Mouse (Mus musculus): ENCODE measurements around the gene Dzip1.

The Dzip1 gene

GRCm38 (mm10) chr14:118924673-118925615 is at the start of gene Dzip1:
TSS of gene Dzip1 (minus strand) at chr14:118925460.
- peak; percentile 33 for DNase-seq (ENCODE audit: low spot score)

DNA sequence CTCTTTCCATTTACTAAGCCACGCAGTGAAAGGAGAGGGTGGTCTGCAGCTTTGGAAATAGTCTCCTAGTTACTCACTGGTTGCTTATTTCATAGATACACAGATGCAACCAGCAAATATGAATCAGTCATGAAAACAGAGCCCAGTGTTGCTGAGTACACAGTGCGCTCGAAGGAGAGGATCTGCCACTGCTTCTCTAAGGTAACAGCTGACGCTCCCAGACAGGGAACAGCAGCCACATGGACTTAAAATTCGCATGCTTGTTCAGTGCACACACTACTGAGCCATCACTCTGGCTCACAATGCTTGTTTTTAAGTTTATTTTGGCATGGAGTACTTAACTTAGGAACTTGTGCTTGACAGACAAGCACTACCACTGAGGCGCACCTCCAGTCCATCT is 47.0 kb upstream of the Dzip1 start:
- no peak for DNase-seq (ENCODE audit: low spot score)

- DNase-seq (ENCODE audit: low spot score): no peak
Measured at GRCm38 (mm10) chr14:118967646-118968045, 42.4 kb upstream of the Dzip1 start.

DNA sequence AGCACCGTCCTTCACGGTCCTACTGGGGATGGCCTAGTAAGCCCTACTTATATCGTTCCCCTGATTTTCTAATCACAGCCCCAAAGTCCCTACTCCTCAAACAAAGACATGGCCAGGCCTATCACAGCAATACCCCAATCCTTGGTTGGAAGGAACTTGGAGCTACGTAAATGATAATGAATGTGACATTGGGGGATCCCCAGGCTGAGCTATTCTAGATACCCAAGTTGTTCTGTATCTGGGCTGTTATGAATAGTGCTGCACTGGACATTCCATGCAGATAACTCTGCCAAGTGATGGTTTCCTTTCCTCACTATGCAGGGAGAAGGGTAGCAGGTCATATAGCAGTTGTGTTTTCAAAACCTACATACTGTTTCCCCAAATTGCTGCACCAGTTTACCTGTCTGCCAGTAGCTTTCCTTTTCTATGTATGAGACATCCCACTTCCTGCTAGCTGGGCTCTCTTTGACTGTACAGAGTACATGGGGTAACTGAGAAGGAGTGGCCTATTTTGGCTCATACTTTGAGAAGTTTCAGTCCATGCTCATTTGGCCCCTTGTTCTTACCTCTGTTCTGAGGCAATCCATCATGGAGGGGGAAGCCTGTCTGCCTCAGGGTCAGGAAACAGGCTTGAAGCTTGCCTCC is 40.2 kb upstream of the Dzip1 start:
- no peak for DNase-seq (ENCODE audit: low spot score)

GRCm38 (mm10) chr14:118958010-118958409 is 32.8 kb upstream of the Dzip1 start:
- no peak for DNase-seq (ENCODE audit: low spot score)

- DNase-seq (ENCODE audit: low spot score): no peak
Measured at GRCm38 (mm10) chr14:118951912-118952583, 26.8 kb upstream of the Dzip1 start.

GRCm38 (mm10) chr14:118948841-118949240 is 23.6 kb upstream of the Dzip1 start:
- DNase-seq (ENCODE audit: low spot score): no peak

DNA sequence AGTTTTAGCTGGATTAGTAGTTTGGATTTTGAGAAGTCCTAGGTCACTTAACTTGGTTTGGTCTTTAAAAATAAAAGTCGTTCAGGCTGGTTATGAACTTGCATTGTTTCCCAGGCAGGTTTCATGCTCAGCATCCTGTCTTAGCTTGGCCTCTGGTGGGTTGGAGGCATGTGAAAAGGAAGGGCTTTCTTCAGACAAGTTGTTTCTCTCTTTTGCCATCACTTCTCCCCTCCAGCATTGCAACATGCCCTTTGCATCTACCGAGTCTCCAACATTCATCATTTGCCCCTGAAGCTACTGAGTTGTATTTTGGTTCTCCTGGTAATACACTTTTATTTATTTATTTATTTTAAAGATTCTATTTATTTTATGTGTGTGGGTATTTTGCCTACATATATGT is 19.4 kb upstream of the Dzip1 start:
- DNase-seq (ENCODE audit: low spot score): no peak

GRCm38 (mm10) chr14:118942076-118942475 is 16.8 kb upstream of the Dzip1 start:
- no peak for DNase-seq (ENCODE audit: low spot score)

- no peak for DNase-seq (ENCODE audit: low spot score)
Measured at GRCm38 (mm10) chr14:118940796-118941495, 15.7 kb upstream of the Dzip1 start.

DNA sequence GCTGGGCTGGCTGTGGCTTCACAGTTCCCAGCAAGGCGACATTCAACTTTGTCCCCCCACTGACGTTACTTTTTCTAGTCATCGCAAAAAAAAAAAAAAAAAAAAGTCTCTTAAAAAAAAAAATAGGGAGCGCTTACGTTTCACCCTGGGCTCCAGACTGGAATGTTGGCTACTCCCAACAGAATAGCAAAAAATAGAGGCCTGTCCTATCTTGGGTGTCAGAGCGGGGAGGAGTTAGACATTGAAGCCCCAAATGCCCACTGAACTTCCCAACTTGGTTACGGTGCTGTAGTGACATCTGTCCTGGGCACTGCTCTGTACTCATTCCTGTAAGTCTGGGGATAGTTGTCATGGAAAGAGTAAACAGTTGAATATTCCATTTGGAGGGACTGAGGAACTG is 13.3 kb upstream of the Dzip1 start:
- no peak for DNase-seq (ENCODE audit: low spot score)

GRCm38 (mm10) chr14:118937533-118938492 is 12.6 kb upstream of the Dzip1 start, which contains the start of gene Dnajc3:
TSS of gene Dnajc3 (plus strand) at chr14:118937976.
- DNase-seq (ENCODE audit: low spot score): peak; percentile 96

- DNase-seq (ENCODE audit: low spot score): no peak
Measured at GRCm38 (mm10) chr14:118936952-118937351, 11.7 kb upstream of the Dzip1 start.

- DNase-seq (ENCODE audit: low spot score): no peak
Measured at GRCm38 (mm10) chr14:118936236-118936635, 11.0 kb upstream of the Dzip1 start.

- no peak for DNase-seq (ENCODE audit: low spot score)
Measured at GRCm38 (mm10) chr14:118934686-118935085, 9.4 kb upstream of the Dzip1 start.

DNA sequence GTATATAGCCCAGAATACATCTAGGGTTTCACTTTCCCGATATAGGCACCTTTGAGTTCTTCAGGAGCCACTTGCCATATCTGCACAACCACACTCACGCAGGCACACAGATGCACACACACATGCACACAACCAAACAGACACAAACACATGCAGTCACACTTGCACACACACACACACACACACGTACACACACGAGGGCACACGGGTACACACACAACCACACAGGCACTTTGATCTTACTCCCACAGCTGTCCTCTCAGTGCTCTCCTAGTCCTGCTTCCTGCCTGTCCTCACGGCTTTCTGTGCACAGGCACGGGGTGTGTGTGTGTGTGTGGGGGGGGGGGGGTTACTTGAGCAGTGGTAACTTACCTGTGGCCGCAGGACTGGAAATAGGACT is 7.7 kb upstream of the Dzip1 start:
- DNase-seq (ENCODE audit: low spot score): no peak

GRCm38 (mm10) chr14:118931181-118931580 is 5.9 kb upstream of the Dzip1 start:
- DNase-seq (ENCODE audit: low spot score): no peak

DNA sequence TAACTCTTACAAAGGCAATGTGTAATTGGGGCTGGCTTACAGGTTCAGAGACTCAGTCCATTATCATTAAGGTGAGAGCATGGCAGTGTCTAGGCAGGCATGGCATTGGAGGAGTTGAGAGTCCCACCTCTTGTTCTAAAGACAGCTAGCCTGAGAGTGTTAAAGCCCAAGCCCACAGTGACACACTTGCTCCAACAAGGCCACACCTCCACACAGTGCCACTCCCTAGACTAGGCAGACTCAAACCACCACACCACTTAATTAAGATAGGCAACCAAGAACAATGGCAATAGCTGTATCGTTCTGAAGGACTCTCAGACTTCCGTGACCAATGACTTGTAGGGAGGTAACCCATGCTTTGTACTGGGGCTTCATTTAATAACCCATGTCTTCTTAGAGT is 5.5 kb upstream of the Dzip1 start:
- DNase-seq (ENCODE audit: low spot score): no peak

DNA sequence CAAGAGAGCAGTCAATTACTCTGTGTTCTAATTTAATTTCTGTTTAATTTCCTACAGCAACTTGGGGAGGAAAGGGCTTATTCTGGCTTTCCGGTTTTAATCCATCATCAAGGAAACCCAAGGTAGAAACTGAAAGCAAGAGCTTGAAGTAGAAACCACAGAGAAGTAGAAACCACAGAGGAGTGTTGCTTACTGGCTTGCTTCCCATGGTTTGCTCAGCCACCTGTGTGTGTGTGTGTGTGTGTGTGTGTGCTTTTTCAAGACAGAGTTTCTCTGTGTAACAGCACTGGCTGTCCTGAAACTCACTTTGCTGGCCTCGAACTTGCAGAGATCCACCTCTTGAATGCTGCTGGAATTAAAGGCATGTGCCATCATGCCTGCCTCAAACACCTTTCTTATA is 4.5 kb upstream of the Dzip1 start:
- DNase-seq (ENCODE audit: low spot score): no peak

- DNase-seq (ENCODE audit: low spot score): no peak
Measured at GRCm38 (mm10) chr14:118928565-118928964, 3.3 kb upstream of the Dzip1 start.

DNA sequence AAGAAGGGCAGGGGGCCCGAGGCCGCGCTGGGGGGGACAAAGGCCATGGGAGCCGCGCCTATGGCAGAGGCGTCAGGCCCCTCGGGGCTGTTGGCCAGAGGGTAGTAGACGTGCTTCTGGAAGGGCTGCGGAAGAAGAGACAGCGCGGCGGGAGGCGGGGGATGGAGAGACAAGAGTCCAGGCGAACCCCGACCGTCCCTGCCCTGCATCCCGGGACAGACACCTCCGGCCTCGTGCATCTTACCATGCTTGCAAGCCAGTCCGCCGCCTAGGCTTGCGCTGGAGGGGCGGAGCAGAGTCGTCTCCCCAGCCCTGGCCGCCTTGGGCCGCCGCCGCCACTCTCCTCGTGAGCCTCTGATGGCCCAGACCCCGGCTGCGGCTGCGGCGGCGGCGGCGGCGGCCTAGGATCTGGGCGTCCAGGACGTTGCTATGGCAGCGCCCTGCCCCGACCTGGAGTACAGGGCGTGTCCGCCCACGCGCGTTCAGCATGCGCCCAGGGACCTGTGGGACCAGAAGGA is 2.5 kb downstream of the Dzip1 start:
- no peak for DNase-seq (ENCODE audit: low spot score)
